Mouse (Mus musculus) neural tube, embryonic 13.5 days (tissue): Measurements from ENCODE around the gene Ctf2. TPM values are rescaled to one million over a fixed set of nuclear protein-coding genes. Genes with fewer than 3 reads are reported as not detected.

Source experiments
- ATAC-seq: fragments of 200-750 bp; cut with Nextera tagmentation; 2 replicates; pipeline ENCODE4 v1.8.0; 2017; ENCODE audit warnings: low read depth, mild to moderate bottlenecking, moderate TSS enrichment, moderate library complexity
- H3K27ac ChIP-seq: fragments of 300-500 bp; sonication (generic); replicated peaks from 2 replicates; pipeline ENCODE4 v1.5.1; 2015; ENCODE audit warnings: moderate library complexity, mild to moderate bottlenecking, inconsistent platforms
- H3K27me3 ChIP-seq: fragments of 300-500 bp; sonication (generic); 2 replicates; pipeline ENCODE4 v1.6.1; 2015; ENCODE audit warnings: mild to moderate bottlenecking, inconsistent platforms
- H3K36me3 ChIP-seq: fragments of 300-500 bp; sonication (generic); 2 replicates; pipeline ENCODE4 v1.6.1; 2015; ENCODE audit warnings: mild to moderate bottlenecking, inconsistent platforms
- H3K4me1 ChIP-seq: fragments of 300-500 bp; sonication (generic); replicated peaks from 2 replicates; pipeline ENCODE4 v1.6.1; 2015; ENCODE audit warnings: inconsistent platforms
- H3K4me2 ChIP-seq: fragments of 300-500 bp; sonication (generic); 2 replicates; pipeline ENCODE4 v1.6.1; 2015; ENCODE audit warnings: inconsistent platforms, mild to moderate bottlenecking, moderate library complexity
- H3K4me3 ChIP-seq: fragments of 300-500 bp; sonication (generic); 2 replicates; pipeline ENCODE4 v1.5.1; 2015; ENCODE audit warnings: mild to moderate bottlenecking, inconsistent platforms
- H3K9ac ChIP-seq: fragments of 300-500 bp; sonication (generic); 2 replicates; pipeline ENCODE4 v1.6.1; 2015; ENCODE audit warnings: moderate library complexity, mild to moderate bottlenecking, inconsistent platforms
- H3K9me3 ChIP-seq: fragments of 300-500 bp; sonication (generic); 2 replicates; pipeline ENCODE4 v1.6.1; 2016; ENCODE audit warnings: inconsistent platforms
- WGBS: fragments of 180-500 bp; shearing (Covaris S2); methylation state at CpG from one replicate; pipeline ENCODE4 v1.1.7; 2015; 5-methylcytosine and 5-hydroxymethylcytosine counted together
- polyA plus RNA-seq: library from polyadenylated mRNA; unstranded; fragments of >200 nt; fragmentation: Nextera tagmentation; extraction: Ambion mirVana; gene quantifications from 2 replicates; pipeline ENCODE4 v1.2.1, GENCODE M21; 2015

Gene Ctf2
- polyA plus RNA-seq, 1 experiment from 2014 or later, result not detected

DNA sequence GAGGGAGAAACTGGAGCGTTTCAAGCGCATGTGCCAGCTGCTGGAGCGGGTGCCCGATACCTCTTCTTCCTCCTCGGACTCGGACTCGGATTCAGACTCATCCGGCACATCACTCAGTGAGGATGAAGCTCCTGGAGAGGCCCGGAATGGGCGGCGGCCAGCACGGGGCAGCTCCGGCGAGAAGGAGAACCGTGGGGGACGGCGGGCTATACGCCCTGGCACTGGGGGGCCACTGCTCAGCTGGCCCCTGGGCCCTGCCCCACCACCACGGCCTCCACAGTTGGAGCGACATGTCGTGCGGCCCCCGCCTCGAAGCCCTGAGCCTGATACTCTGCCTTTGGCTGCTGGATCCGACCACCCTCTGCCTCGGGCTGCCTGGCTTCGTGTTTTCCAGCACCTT is 20.1 kb upstream of the Ctf2 start:
- no peak for ATAC-seq
- no peak overlapping the region for H3K27ac ChIP-seq
- no peaks in the 10 kb centered on the region for H3K9me3 ChIP-seq
- peaks cover 91% of the 10 kb centered on the region for H3K36me3 ChIP-seq
- 94% methylated on average over 27 of the region's 27 CpGs for WGBS
- H3K4me3 ChIP-seq, result no peak overlapping the region
- no peak overlapping the region for H3K4me2 ChIP-seq
- peaks cover 56% of the 10 kb centered on the region for H3K4me1 ChIP-seq
- H3K27me3 ChIP-seq, result no peaks in the 10 kb centered on the region
- peak overlapping the region; percentile 34; the same call in 1 of the 2 replicates for H3K9ac ChIP-seq

DNA sequence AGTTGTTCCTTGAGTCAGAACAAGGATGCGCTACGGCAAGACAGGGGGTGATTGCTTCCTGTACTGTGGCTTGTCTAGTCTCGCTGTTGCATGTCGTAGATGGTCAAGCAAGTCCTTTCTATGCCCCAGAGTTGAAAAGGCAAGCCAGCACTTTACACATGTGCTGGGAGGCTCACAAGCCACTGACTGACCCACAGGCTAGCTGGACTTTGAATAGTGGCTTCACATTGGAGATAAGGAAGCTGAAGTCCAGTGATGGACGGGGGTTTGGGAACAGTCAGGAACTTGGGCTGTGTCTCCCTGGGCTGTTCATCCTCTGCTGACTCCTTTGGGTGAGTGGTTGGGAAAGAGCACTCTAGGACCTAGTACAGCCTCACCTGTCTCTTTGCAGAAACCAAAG is 19.7 kb upstream of the Ctf2 start:
- Histone ChIP-seq H3K4me3 (no peak overlapping the region), H3K4me1 (peaks cover 51% of the 10 kb centered on the region), H3K9me3 (no peaks in the 10 kb centered on the region), H3K4me2 (no peak overlapping the region), H3K36me3 (peaks cover 87% of the 10 kb centered on the region), H3K27ac (no peak overlapping the region), H3K9ac (no peak overlapping the region), H3K27me3 (no peaks in the 10 kb centered on the region)
- WGBS, result 93% methylated on average over 5 of the region's 5 CpGs
- ATAC-seq, result no peak

DNA sequence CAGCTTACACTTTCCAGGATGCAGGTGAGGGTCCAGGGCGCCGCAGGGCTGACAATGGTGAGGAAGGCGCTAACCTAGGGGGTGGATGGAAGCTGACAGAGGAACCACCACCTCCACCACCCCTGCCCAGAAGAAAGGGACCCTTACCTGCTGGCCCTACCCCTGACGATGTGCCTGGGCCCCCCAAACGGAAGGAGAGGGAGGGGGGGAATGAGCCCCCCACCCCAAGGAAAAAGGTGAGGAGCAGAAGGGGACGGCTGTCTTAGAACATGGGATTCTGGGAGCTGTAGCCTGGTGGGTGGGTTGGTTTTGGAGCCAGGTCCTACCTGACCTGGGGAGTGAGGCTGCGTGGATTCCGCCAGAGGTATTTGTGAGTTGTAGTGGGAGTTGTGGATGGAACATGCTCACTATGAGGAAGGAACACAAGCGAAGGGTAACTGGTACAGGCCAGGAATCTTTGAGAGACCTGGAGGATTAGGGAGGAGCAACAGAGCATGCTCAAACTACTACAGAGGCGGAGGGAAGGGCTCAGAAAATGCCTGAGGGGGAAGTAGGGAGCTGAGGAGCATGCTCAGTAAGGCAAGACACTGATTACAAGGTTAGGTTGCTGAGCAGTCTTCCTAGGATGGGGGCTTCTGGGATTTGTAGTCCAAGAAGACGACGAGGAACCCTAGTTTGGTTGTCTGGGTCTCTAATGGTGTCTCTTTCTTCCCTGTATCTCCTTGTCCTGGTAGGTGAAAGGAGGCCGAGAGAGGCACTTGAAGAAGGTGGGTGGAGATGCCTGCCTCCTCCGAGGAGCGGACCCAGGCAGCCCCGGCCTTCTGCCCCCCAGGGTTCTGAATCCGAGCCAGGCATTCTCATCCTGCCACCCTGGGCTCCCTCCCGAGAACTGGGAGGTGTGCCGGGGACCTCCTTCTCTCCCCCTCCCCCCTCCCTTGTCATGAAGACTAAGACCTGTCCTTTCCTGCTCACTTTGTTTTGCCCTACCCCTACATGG is 18.5 kb upstream of the Ctf2 start:
- no peak for ATAC-seq
- H3K9ac ChIP-seq, result no peak overlapping the region
- peaks cover 75% of the 10 kb centered on the region for H3K36me3 ChIP-seq
- H3K4me1 ChIP-seq, result peaks cover 41% of the 10 kb centered on the region
- no peaks in the 10 kb centered on the region for H3K27me3 ChIP-seq
- WGBS, result 89% methylated on average over 19 of the region's 19 CpGs
- H3K27ac ChIP-seq, result no peak overlapping the region
- H3K9me3 ChIP-seq, result no peaks in the 10 kb centered on the region
- no peak overlapping the region for H3K4me2 ChIP-seq
- no peak overlapping the region for H3K4me3 ChIP-seq

DNA sequence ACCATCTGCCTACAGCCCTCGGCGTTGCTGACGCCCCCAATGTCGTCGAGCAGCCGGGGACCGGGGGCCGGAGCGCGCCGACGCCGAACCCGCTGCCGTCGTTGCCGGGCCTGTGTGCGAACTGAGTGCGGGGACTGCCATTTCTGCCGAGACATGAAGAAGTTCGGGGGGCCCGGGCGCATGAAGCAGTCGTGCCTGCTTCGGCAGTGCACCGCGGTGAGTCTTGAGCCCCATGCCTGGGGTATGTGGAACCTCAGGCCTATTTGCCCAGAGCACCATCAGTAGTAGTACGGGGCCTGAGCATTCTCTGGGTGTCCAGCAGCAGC is 16.2 kb upstream of the Ctf2 start:
- peaks cover 31% of the 10 kb centered on the region for H3K4me1 ChIP-seq
- H3K4me2 ChIP-seq, result peak overlapping the region; percentile 84
- peak overlapping the region; percentile 98 for H3K9ac ChIP-seq
- no peaks in the 10 kb centered on the region for H3K9me3 ChIP-seq
- 94% methylated on average over 28 of the region's 28 CpGs for WGBS
- H3K36me3 ChIP-seq, result peaks cover 53% of the 10 kb centered on the region
- ATAC-seq, result no peak
- H3K4me3 ChIP-seq, result peak overlapping the region; percentile 94
- no peaks in the 10 kb centered on the region for H3K27me3 ChIP-seq
- H3K27ac ChIP-seq, result no peak overlapping the region

DNA sequence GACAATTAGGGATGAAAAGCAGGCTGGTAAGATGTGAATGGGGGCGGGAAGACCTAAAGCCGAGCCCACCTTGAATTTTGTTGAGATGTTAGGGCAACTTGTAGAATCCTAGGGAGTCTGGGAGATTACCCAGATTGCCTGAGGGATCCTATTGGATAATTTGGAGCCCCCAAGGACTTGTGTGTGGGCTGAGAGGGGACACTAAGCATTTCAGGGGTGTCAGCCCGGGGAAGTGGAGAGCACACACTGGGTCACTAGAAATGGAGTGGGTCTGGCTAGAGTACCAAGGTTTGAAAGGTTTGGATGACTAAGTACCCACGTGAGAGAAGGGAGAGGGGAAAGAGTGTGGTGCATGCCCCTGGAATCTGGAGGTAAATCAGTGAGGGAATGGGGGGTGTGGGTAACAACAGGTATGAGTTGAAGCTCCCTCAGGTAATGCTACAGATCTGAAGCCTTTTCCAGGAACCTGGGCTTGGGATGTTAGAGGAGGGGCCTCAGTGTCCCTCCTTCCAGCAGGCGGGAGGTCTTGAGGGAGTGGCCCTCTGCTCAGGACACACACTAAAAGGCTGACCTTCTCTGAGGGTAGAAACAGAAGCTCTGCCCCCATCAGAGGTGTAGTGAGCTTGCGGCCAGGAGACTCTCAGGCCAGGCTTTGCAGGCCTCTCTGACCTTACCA is 15.7 kb upstream of the Ctf2 start:
- no peak for ATAC-seq
- peak overlapping the region; percentile 98 for H3K9ac ChIP-seq
- peak overlapping the region; percentile 84 for H3K4me2 ChIP-seq
- H3K4me3 ChIP-seq, result peak overlapping the region; percentile 94
- WGBS, result 40% methylated on average over 6 of the region's 6 CpGs
- peaks cover 48% of the 10 kb centered on the region for H3K36me3 ChIP-seq
- no peaks in the 10 kb centered on the region for H3K27me3 ChIP-seq
- peaks cover 26% of the 10 kb centered on the region for H3K4me1 ChIP-seq
- peak overlapping the region; percentile 93; the same call in 1 of the 2 replicates for H3K27ac ChIP-seq
- H3K9me3 ChIP-seq, result no peaks in the 10 kb centered on the region

DNA sequence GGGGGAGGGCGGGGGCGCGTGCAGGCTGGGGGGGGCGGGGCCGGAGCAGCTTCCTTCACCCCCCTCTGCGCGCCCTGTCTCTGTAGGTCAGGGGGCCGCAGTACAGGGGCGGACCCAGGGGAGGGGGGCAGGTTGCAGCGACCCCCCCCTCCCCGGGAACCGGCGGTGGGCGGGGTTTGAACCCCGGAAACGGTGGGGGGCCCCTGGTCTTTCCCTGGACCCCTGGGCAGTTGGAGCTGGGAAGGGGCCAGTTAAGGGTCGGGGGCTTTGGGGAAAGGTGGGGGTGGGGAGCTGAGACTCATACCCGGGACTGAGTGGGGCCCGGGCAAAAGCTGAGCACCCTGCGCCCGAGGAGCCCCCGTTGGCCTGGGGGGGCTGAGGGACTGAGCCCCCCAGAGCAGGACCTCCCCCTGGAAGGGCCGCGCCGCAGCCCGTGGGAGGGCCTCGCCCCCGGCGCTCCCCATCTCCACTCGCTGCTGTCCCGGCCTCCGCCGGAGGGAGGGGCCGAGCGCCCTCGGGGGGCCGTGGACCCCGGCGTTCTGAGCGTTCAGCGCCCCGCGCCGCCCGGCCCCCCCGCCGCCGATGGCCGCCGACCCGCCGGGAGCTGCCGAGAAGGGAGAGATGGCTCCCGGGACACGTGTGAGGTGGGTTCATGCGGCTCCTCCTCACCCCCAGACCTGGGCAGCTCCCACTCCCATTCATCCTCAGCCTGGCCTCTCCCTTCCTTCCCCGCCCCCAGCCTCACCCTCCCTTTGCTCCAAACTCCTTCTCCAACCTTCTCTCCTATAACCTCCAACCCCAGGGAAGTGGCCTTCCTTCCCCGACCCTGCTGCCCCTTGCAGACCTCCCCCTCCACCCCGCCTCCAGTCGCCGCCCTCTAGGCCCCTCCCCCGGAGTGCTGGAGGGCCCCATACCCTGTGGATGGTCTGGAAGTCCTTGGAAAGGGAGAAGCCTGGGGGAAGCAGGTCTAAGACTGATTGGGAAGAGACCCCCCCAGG is 14.8 kb upstream of the Ctf2 start:
- Histone ChIP-seq H3K4me3 (peak overlapping the region; percentile 94), H3K4me2 (peak overlapping the region; percentile 84), H3K27ac (peak overlapping the region; percentile 93), H3K27me3 (no peaks in the 10 kb centered on the region), H3K9me3 (no peaks in the 10 kb centered on the region), H3K36me3 (peaks cover 39% of the 10 kb centered on the region), H3K4me1 (peaks cover 26% of the 10 kb centered on the region), H3K9ac (peak overlapping the region; percentile 98)
- ATAC-seq, result 0 out of 2 replicates have a peak, but pooled peaks have one; percentile 8
- WGBS, result 2% methylated on average over 42 of the region's 62 CpGs

DNA sequence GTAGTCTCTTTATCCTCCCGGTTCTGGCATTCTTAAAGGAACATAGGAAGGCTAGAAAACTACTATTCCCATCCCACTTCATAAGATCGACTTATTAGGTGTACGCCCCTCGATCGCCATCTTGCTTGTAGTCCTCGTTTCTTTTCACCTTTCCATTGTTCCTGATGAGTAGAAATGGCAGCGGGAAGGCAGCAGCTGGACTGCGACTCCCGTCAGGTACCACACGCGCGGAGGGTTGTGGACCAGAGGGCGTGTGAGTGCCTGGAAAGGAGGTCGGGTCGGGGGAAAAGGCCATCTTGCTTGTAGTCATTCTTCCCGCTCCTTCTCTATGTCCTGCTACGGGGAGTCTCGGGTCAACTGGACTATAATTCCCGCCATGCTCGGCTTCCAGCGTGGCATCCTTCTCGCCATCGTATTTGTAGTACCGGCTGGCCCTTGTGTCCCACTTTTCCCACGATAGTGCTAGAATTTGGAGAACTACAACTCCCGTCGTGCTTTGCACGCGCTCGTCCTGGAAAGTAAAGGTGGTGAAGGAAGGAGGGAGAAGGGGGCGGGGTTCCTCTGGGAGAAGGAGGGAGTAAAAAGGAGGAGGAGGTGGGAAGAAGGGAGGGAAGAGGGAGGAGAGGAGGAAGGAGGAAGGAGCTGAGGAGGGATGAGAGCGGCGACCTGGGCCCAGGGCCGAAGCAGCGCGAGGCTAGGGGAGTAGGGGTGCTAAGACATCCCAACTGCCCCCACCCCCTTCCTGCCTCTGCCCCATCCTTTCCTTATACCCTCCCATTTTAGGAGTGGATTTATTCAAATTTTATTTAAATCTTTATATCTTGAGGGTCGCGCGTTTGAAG is 13.9 kb upstream of the Ctf2 start:
- Histone ChIP-seq H3K9me3 (no peaks in the 10 kb centered on the region), H3K9ac (peak overlapping the region; percentile 98), H3K4me2 (peak overlapping the region; percentile 84), H3K4me3 (peak overlapping the region; percentile 94), H3K27me3 (no peaks in the 10 kb centered on the region), H3K27ac (peak overlapping the region; percentile 93), H3K36me3 (peaks cover 29% of the 10 kb centered on the region), H3K4me1 (peaks cover 26% of the 10 kb centered on the region)
- ATAC-seq, result peak; percentile 94
- 0% methylated on average over 39 of the region's 39 CpGs for WGBS

DNA sequence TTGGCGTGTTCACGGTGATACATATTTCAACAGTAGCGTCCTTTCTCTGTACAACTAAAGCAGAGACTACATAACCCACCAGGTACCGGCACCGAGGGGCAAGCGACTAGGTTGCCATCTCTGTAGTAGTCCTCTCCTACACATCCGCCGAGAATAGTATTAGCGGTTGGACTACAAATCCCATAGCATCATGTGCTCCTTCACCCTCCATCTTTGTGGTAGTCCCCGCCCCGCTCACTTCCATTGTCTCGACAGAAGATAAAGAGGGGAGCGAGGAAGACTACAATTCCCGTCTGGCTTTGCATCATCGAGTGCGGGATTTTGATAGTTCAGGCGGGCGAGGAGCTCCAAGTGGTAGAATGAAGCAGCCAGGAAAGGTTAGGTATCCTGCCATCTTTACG is 13.3 kb upstream of the Ctf2 start:
- H3K4me2 ChIP-seq, result peak overlapping the region; percentile 84
- H3K27me3 ChIP-seq, result no peaks in the 10 kb centered on the region
- no peaks in the 10 kb centered on the region for H3K9me3 ChIP-seq
- peak overlapping the region; percentile 93 for H3K27ac ChIP-seq
- H3K9ac ChIP-seq, result peak overlapping the region; percentile 67
- H3K4me3 ChIP-seq, result peak overlapping the region; percentile 94
- H3K36me3 ChIP-seq, result peaks cover 23% of the 10 kb centered on the region
- ATAC-seq, result peak; percentile 90
- peaks cover 26% of the 10 kb centered on the region for H3K4me1 ChIP-seq
- WGBS, result under 1% methylated on average over 19 of the region's 19 CpGs

DNA sequence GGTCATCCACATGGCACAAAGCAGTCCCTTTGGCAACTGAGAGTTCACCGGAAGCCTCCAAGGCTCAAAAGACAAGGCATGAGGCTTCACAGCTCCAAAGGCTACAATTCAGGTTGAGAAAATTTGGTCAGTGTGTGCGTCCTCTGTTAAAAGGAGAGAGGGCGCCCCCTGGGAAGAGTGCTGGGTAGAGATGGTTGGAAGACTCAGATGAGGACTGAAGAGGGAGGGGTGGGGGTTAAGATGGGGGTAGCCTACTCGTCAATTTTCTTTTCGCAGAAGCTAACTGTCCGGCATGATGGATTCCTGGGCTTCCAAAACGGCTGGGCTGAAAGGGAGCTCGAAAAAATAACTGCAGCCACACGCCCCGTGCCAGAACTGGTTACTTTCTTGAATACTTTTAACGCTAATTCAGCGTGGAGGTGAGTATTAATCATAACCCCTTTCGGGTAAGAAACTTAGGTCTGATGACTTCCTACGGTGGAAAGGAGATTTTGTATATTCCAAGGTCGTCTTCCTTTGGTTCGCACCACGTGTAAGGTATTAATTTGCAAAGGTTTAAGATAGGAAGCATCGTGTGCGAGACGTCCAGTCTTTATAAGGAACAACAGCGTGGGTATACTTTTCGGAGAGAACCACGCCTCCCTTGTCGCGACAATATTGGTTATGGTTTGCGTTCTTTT is 12.5 kb upstream of the Ctf2 start, which contains the start of gene Fbxl19:
TSS of gene Fbxl19 (plus strand) at position 178 of the 680 bp plus-strand sequence.
- peaks cover 26% of the 10 kb centered on the region for H3K4me1 ChIP-seq
- no peaks in the 10 kb centered on the region for H3K27me3 ChIP-seq
- H3K27ac ChIP-seq, result peak within 1 kb of the TSS; percentile 93
- H3K36me3 ChIP-seq, result peaks cover 16% of the 10 kb centered on the region
- peak within 1 kb of the TSS; percentile 67 for H3K9ac ChIP-seq
- peak within 1 kb of the TSS; percentile 84 for H3K4me2 ChIP-seq
- ATAC-seq, result no peak
- WGBS, result under 1% methylated on average over 26 of the region's 26 CpGs
- no peaks in the 10 kb centered on the region for H3K9me3 ChIP-seq
- H3K4me3 ChIP-seq, result peak within 1 kb of the TSS; percentile 94

DNA sequence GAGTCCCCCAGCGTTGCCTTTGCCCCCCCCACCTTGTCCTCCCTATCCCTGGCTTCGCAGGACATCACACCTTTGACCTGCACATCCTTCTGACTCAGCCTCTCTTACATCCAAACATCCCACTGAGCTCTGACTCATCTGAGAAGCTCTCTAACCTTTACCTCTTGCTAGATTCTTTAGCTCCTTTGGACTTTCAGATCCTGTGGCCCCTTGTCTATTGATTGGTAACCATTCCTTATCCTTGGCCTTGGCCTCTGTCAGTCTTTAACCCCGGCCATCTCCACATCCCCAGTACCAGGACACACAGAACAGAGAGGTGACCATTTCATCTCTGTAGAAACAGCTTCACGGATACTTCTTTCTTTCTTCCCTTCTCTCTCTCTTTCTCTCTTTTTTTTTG is 1.8 kb downstream of the Ctf2 start:
- H3K4me3 ChIP-seq, result no peak overlapping the region
- H3K9me3 ChIP-seq, result no peaks in the 10 kb centered on the region
- ATAC-seq, result no peak
- WGBS, result 62% methylated on average over 4 of the region's 4 CpGs
- H3K4me1 ChIP-seq, result no peaks in the 10 kb centered on the region
- H3K9ac ChIP-seq, result no peak overlapping the region
- no peaks in the 10 kb centered on the region for H3K36me3 ChIP-seq
- no peak overlapping the region for H3K27ac ChIP-seq
- H3K4me2 ChIP-seq, result no peak overlapping the region
- no peaks in the 10 kb centered on the region for H3K27me3 ChIP-seq
